Mouse (Mus musculus): ENCODE measurements around the gene Dpp9. TPM values are rescaled to one million over a fixed set of nuclear protein-coding genes. Genes with fewer than 3 reads are reported as not detected.
"Not testable (repeated sequence)": the region's sequence is repeated elsewhere in the genome, so short reads cannot be mapped to it uniquely, and the experiment has no call there.

The Dpp9 gene
- polyA plus RNA-seq (2015; fragmentation: Nextera tagmentation; extraction: Ambion mirVana), result 32.5 and 33.0 TPM in 2 replicates

- Histone ChIP-seq H3K4me1 (peaks cover 35% of the 10 kb centered on the region), H3K9ac (peak within 1 kb of the TSS; percentile 91), H3K9me3 (replicated peaks) (no peaks in the 10 kb centered on the region), H3K4me2 (peak within 1 kb of the TSS; percentile 89), H3K27ac (peak within 1 kb of the TSS; percentile 91), H3K27me3 (no peaks in the 10 kb centered on the region), H3K4me3 (peak within 1 kb of the TSS; percentile 85), H3K36me3 (ENCODE audit: poor library complexity, severe bottlenecking) (0 out of 2 replicates have a peak, but pooled peaks cover 6% of the 10 kb centered on the region)
- ATAC-seq, result peak; percentile 99
- WGBS, result under 1% methylated on average over 42 of the region's 78 CpGs
Observed at GRCm38 (mm10) chr17:56218377-56219191, at the start of gene Dpp9. Gene Dpp9, minus strand, starts transcription at chr17:56218905.

DNA sequence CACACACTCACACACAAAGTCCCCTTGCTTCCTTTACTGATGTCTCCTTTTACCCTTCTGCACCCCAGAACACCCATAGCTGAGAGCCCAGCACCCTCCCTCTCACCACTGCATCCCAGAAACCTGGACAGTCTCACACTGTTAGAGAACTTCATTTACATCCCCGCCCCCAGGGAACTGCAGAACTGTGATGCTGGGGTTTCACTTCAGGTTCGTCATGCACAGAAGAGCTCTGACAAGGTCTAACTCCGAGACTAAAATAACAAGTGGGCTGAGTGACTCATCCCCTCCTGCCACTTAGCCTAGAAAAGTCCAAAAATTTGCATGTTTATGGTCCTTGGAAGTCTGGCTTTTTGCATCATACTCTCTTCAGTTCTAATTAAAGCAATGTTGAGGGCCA is 47.6 kb upstream of the Dpp9 start:
- H3K36me3 ChIP-seq (ENCODE audit: poor library complexity, severe bottlenecking), result peaks cover 32% of the 10 kb centered on the region
- H3K4me1 ChIP-seq, result peaks cover 20% of the 10 kb centered on the region
- H3K9me3 ChIP-seq (replicated peaks), result no peaks in the 10 kb centered on the region
- no peak overlapping the region for H3K4me2 ChIP-seq
- no peak overlapping the region for H3K27ac ChIP-seq
- no peak for ATAC-seq
- 64% methylated on average over 3 of the region's 3 CpGs for whole genome bisulfite sequencing
- no peaks in the 10 kb centered on the region for H3K27me3 ChIP-seq
- no peak overlapping the region for H3K4me3 ChIP-seq
- no peak overlapping the region for H3K9ac ChIP-seq

DNA sequence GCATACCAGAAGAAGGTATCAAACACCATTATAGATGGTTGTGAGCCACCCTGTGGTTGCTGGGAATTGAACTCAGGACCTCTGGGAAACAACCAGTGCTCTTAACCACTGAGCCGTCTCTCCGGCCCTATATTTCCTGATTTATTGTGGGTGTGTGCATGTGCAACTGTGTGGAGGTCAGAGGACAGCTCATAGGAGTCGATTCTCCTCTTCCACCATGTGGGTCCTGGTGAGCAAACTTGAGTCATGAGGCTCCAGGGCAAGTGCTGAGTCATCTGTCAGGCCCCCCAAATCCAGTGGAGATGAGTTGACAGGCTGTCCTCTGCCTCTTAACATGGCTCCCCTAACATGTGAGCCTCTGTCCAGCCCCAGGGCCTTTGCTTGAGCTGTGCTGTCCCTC is 47.2 kb upstream of the Dpp9 start:
- no peak overlapping the region for H3K27ac ChIP-seq
- H3K36me3 ChIP-seq (ENCODE audit: poor library complexity, severe bottlenecking), result peaks cover 32% of the 10 kb centered on the region
- WGBS, result 91% methylated on average over 3 of the region's 3 CpGs
- H3K4me1 ChIP-seq, result peaks cover 24% of the 10 kb centered on the region
- no peak overlapping the region for H3K4me2 ChIP-seq
- ATAC-seq, result no peak
- H3K9ac ChIP-seq, result no peak overlapping the region
- no peaks in the 10 kb centered on the region for H3K27me3 ChIP-seq
- no peaks in the 10 kb centered on the region for H3K9me3 ChIP-seq (replicated peaks)
- H3K4me3 ChIP-seq, result no peak overlapping the region

DNA sequence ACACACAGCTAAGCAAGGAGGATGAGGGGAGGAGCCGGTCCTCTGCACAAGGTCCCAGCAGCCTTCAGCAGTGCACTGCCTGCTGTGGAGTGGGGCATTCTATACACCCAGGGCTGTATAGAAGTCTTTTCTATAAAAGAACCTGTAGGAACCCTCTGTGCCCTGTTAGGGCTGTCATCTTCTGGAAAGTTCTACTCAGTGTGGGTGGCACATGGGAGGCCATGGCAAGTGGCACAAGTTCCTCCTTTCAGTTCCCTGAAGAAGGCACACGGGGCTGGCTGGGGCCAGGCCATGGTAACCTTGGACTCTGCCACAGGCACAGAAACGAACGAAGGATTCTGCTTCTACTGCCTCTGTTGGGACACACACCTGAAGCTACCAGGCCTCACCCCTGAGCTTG is 46.3 kb upstream of the Dpp9 start:
- no peak for ATAC-seq
- H3K9me3 ChIP-seq (replicated peaks), result no peaks in the 10 kb centered on the region
- WGBS, result 95% methylated on average over 4 of the region's 4 CpGs
- H3K4me2 ChIP-seq, result no peak overlapping the region
- no peak overlapping the region for H3K9ac ChIP-seq
- no peaks in the 10 kb centered on the region for H3K27me3 ChIP-seq
- no peak overlapping the region for H3K4me3 ChIP-seq
- H3K27ac ChIP-seq, result no peak overlapping the region
- H3K36me3 ChIP-seq (ENCODE audit: poor library complexity, severe bottlenecking), result peaks cover 41% of the 10 kb centered on the region
- H3K4me1 ChIP-seq, result peaks cover 31% of the 10 kb centered on the region

DNA sequence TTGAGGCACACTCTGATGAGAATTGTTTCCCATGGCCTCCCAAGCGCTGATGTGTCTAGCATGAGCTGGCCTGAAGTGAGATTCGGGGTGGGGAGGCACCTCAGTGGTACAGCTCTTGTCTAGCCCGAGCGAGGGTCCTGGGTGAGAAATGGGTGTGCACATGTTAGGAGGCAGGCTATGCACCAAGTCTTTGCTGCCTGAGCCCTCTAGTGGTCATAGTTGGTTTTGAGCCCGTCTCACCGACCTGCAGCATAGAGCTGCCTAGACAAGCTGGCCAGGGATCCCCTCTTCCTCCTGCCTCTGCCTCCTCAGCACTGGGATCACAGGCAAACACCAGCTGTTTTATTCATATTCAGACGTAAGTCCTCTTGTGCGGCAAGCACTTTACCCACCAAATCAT is 45.3 kb upstream of the Dpp9 start:
- no peak overlapping the region for H3K4me2 ChIP-seq
- peaks cover 51% of the 10 kb centered on the region for H3K36me3 ChIP-seq (ENCODE audit: poor library complexity, severe bottlenecking)
- no peaks in the 10 kb centered on the region for H3K27me3 ChIP-seq
- ATAC-seq, result peak; percentile 78
- no peak overlapping the region for H3K27ac ChIP-seq
- no peaks in the 10 kb centered on the region for H3K9me3 ChIP-seq (replicated peaks)
- peaks cover 35% of the 10 kb centered on the region for H3K4me1 ChIP-seq
- no peak overlapping the region for H3K9ac ChIP-seq
- WGBS, result 23% methylated on average over 8 of the region's 8 CpGs
- no peak overlapping the region for H3K4me3 ChIP-seq

DNA sequence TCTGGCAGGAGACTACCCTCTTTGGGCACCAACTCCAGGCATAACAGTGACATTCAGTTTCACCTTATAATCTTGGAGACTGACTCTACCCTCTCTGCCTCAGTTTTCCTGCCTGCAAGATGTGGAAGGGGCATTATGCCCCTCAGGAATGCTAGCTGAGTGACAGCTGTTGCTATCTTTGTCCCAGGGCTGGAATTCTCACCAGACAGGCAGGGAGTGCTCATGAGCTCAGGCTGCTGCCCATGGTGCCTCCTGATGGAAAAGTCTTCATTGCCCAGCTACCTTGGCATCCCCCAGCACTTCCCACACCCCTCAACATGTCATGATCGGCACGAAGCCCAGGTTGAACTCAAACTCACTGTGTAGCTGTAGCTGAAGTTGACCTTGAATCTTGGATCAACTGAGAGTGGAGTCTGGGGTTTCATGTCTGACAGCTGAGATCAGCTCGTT is 44.0 kb upstream of the Dpp9 start:
- Histone ChIP-seq H3K27ac (no peak overlapping the region), H3K4me3 (no peak overlapping the region), H3K4me1 (peaks cover 45% of the 10 kb centered on the region), H3K36me3 (ENCODE audit: poor library complexity, severe bottlenecking) (peaks cover 64% of the 10 kb centered on the region), H3K27me3 (no peaks in the 10 kb centered on the region), H3K9ac (peak overlapping the region; percentile 37; the same call in 1 of the 2 replicates), H3K9me3 (replicated peaks) (no peaks in the 10 kb centered on the region), H3K4me2 (no peak overlapping the region)
- WGBS, result 85% methylated on average over 3 of the region's 3 CpGs
- no peak for ATAC-seq

- Histone ChIP-seq H3K36me3 (ENCODE audit: poor library complexity, severe bottlenecking) (peaks cover 66% of the 10 kb centered on the region), H3K27ac (no peak overlapping the region), H3K9ac (no peak overlapping the region), H3K27me3 (no peaks in the 10 kb centered on the region), H3K9me3 (replicated peaks) (no peaks in the 10 kb centered on the region), H3K4me1 (peaks cover 52% of the 10 kb centered on the region), H3K4me2 (no peak overlapping the region), H3K4me3 (no peak overlapping the region)
- WGBS, result 78% methylated on average over 3 of the region's 3 CpGs
- ATAC-seq, result no peak
Observed at GRCm38 (mm10) chr17:56261166-56261565, 42.5 kb upstream of the Dpp9 start.

- Histone ChIP-seq H3K27me3 (no peaks in the 10 kb centered on the region), H3K36me3 (ENCODE audit: poor library complexity, severe bottlenecking) (peaks cover 58% of the 10 kb centered on the region), H3K27ac (no peak overlapping the region), H3K9ac (peak overlapping the region; percentile 30), H3K9me3 (replicated peaks) (no peaks in the 10 kb centered on the region), H3K4me2 (peak overlapping the region; percentile 16; the same call in 1 of the 2 replicates), H3K4me1 (peaks cover 58% of the 10 kb centered on the region), H3K4me3 (no peak overlapping the region)
- WGBS, result 89% methylated on average over 10 of the region's 10 CpGs
- ATAC-seq, result no peak
Observed at GRCm38 (mm10) chr17:56259301-56260037, 40.8 kb upstream of the Dpp9 start.

DNA sequence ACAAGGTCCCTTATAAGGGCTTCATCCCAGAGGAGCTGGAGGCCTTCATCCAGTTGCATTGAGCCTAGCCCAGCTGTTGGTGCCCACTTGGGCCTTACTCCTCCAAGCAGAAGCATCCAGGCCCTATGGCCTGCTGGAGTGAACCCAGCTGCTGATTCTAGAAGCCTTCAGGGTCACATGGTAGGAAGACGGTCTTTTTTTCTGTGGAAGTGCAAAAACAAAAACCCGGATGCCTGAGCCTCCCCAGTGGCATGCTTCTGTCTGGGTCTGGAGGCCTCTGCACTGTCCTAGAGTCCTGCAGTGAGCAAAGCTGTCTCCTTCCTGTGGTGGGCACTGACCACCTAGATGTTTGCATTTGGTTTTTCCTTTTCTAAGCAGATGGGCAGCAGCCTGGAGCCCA is 40.1 kb upstream of the Dpp9 start:
- WGBS, result 84% methylated on average over 2 of the region's 2 CpGs
- H3K36me3 ChIP-seq (ENCODE audit: poor library complexity, severe bottlenecking), result peaks cover 58% of the 10 kb centered on the region
- not testable (repeated sequence) for ATAC-seq; H3K9me3 ChIP-seq (replicated peaks); H3K27ac ChIP-seq; H3K4me3 ChIP-seq; H3K27me3 ChIP-seq
- peak overlapping the region; percentile 30; the same call in 1 of the 2 replicates for H3K9ac ChIP-seq
- H3K4me2 ChIP-seq, result 0 out of 2 replicates have a peak overlapping the region, but pooled peaks have one; percentile 8
- H3K4me1 ChIP-seq, result peaks cover 54% of the 10 kb centered on the region

DNA sequence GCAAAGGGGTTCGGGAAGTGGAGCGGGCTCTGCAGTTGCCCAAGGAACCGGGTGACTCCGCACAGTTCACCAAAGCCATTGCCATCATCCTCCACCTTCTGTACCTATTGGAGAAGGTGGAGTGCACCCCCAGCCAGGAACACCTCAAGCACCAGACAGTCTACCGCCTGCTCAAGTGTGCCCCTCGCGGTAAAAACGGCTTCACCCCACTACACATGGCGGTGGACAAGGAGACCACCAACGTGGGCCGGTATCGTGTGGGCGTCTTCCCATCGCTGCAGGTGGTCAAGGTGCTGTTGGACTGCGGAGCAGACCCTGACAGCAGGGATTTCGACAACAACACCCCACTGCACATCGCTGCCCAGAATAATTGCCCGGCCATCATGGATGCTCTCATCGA is 39.6 kb upstream of the Dpp9 start:
- H3K9ac ChIP-seq; ATAC-seq; H3K27me3 ChIP-seq; H3K27ac ChIP-seq; H3K9me3 ChIP-seq (replicated peaks): not testable (repeated sequence)
- H3K36me3 ChIP-seq (ENCODE audit: poor library complexity, severe bottlenecking), result peaks cover 58% of the 10 kb centered on the region
- peak overlapping the region; percentile 99 for H3K4me2 ChIP-seq
- peaks cover 54% of the 10 kb centered on the region for H3K4me1 ChIP-seq
- 93% methylated on average over 19 of the region's 19 CpGs for WGBS
- 0 out of 2 replicates have a peak overlapping the region, but pooled peaks have one; percentile 72 for H3K4me3 ChIP-seq

DNA sequence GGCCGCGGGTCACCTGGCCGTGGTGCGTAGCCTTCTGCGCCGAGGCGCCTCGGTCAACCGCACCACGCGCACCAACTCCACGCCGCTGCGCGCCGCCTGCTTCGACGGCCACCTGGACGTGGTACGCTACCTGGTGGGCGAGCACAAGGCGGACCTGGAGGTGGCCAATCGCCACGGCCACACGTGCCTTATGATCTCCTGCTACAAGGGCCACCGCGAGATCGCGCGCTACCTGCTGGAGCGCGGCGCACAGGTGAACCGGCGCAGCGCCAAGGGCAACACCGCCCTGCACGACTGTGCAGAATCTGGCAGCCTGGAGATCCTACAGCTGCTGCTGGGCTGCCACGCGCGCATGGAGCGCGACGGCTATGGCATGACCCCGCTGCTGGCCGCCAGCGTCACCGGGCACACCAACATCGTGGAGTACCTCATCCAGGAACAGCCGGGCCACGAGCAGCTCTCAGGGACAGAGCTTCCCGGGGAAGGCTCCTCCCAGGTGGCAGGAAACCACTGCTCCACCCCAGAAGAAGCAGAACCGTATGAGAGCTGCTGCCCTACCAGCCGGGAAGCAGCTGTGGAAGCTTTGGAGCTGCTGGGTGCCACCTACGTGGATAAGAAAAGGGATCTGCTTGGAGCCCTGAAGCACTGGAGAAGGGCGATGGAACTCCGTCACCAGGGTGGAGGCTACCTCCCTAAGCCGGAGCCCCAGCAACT is 38.6 kb upstream of the Dpp9 start:
- Histone ChIP-seq H3K4me2 (peak overlapping the region; percentile 99), H3K9ac (peak overlapping the region; percentile 76), H3K36me3 (ENCODE audit: poor library complexity, severe bottlenecking) (peaks cover 48% of the 10 kb centered on the region), H3K27ac (no peak overlapping the region), H3K4me3 (peak overlapping the region; percentile 72), H3K27me3 (no peaks in the 10 kb centered on the region), H3K4me1 (peaks cover 50% of the 10 kb centered on the region), H3K9me3 (replicated peaks) (no peaks in the 10 kb centered on the region)
- ATAC-seq, result no peak
- WGBS, result 11% methylated on average over 55 of the region's 58 CpGs
